Mouse (Mus musculus): ENCODE measurements around the gene Tgfb3. TPM values are rescaled to one million over a fixed set of nuclear protein-coding genes. Genes with fewer than 3 reads are reported as not detected.
A peak's percentile ranks its signal among the peaks of the same experiment; 100 is the strongest.

Gene Tgfb3
- 1.3 and 1.7 TPM in 2 replicates for total RNA-seq (2012; rRNA removed)

DNA sequence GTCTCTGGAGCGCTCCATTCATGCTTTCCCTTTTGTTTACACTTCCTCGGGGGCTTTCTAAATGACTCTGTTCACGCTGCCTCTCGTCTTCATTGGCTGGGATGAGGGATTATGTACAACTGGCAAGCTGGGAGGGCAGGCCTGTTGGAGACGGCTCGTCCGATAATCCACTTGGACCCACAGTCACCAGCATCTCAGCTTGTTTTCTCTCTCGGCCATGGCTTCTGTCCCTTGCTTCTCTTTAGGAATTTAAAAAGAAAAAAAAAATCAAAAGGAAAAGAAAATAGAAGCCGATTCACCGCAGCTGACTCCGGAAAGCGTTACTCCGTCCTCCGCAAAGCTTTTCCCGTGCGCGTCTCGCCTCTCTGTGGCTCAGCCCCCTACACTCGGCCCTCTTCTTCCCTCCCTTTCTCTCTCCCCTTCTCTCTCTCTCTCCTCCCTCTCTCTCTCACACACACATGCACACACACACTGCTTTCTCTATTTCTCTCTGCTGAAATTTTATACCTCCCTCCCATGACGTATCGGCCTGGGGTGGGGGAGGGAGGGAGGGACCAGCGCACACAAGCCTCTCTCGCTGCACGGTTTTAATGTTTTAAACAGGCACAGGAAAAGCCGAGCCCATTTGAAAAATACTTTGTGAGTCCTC, at the start of gene Tgfb3:
Tgfb3 (minus strand) TSS at position 489 of the 649 bp plus-strand sequence.
- Histone ChIP-seq H3K27ac (ENCODE audit: insufficient read depth, low read depth, low read length, poor library complexity, severe bottlenecking) (no peak within 1 kb of the TSS), H3K9ac (ENCODE audit: insufficient read depth, low read depth, low read length, poor library complexity, severe bottlenecking) (peak within 1 kb of the TSS; percentile 72; the same call in 1 of the 2 replicates), H3K36me3 (ENCODE audit: control insufficient read depth, insufficient read depth, low read length, poor library complexity, severe bottlenecking) (no peaks in the 10 kb centered on the region), H3K9me3 (ENCODE audit: control insufficient read depth, insufficient read depth, low read depth, low read length) (no peaks in the 10 kb centered on the region), H3K4me1 (ENCODE audit: control insufficient read depth in 2 of 2, insufficient read depth in 2 of 2, low read length in 2 of 2, poor library complexity in 1 of 2) (peaks cover 0 to 2% of the 10 kb centered on the region in 2 experiments; a peak in 1 of 4 replicates), H3K4me3 (ENCODE audit: insufficient read depth in 1 of 2, low read depth in 1 of 2, low read length in 2 of 2, poor library complexity in 1 of 2, severe bottlenecking in 1 of 2) (peak within 1 kb of the TSS; percentile 65 to 83)
- in situ Hi-C loops (cut with MboI; ENCODE audit: low sequenced_read_pairs in 2 of 2, unreplicated experiment in 2 of 2): no loop called here
- DNase-seq (ENCODE audit: low read depth, low spot score): no peak
- no peak for TF ChIP-seq HCFC1 (IDR thresholded peaks at IDR 0.05; ENCODE audit: borderline replicate concordance, insufficient read depth, low read length)

- H3K36me3 ChIP-seq (ENCODE audit: control insufficient read depth, insufficient read depth, low read length, poor library complexity, severe bottlenecking): no peaks in the 10 kb centered on the region
- in situ Hi-C loops (cut with MboI; ENCODE audit: low sequenced_read_pairs in 2 of 2, unreplicated experiment in 2 of 2): loop anchor here in 1 of 2 experiments (25.0 kb wide), 1 partner anchor 484 kb away; no protein-coding TSS in a partner anchor
- no peak overlapping the region for H3K27ac ChIP-seq (ENCODE audit: insufficient read depth, low read depth, low read length, poor library complexity, severe bottlenecking)
- no peaks in the 10 kb centered on the region for H3K9me3 ChIP-seq (ENCODE audit: control insufficient read depth, insufficient read depth, low read depth, low read length)
- H3K4me1 ChIP-seq (ENCODE audit: control insufficient read depth in 2 of 2, insufficient read depth in 2 of 2, low read length in 2 of 2, poor library complexity in 1 of 2): peaks cover 0 to 4% of the 10 kb centered on the region in 2 experiments; a peak in 1 of 4 replicates
- no peak for TF ChIP-seq ZNF384 (IDR thresholded peaks at IDR 0.05; ENCODE audit: low read depth, low read length)
- TF ChIP-seq CHD2 (IDR thresholded peaks at IDR 0.05; ENCODE audit: low read depth, low read length): no peak
- TF ChIP-seq MAFK (IDR thresholded peaks at IDR 0.05; ENCODE audit: insufficient read depth, low read depth, low read length): no peak
- no peak for TF ChIP-seq HCFC1 (IDR thresholded peaks at IDR 0.05; ENCODE audit: borderline replicate concordance, insufficient read depth, low read length)
- TF ChIP-seq ZC3H11A (IDR thresholded peaks at IDR 0.05; ENCODE audit: borderline replicate concordance, low read depth, low read length): no peak
- no peak overlapping the region for H3K4me3 ChIP-seq (ENCODE audit: insufficient read depth in 1 of 2, low read depth in 1 of 2, low read length in 2 of 2, poor library complexity in 1 of 2, severe bottlenecking in 1 of 2)
- H3K9ac ChIP-seq (ENCODE audit: insufficient read depth, low read depth, low read length, poor library complexity, severe bottlenecking): no peak overlapping the region
- no peak for DNase-seq (ENCODE audit: low read depth, low spot score)
Measured at GRCm38 (mm10) chr12:86128122-86128521, 49.3 kb upstream of the Tgfb3 start.

DNA sequence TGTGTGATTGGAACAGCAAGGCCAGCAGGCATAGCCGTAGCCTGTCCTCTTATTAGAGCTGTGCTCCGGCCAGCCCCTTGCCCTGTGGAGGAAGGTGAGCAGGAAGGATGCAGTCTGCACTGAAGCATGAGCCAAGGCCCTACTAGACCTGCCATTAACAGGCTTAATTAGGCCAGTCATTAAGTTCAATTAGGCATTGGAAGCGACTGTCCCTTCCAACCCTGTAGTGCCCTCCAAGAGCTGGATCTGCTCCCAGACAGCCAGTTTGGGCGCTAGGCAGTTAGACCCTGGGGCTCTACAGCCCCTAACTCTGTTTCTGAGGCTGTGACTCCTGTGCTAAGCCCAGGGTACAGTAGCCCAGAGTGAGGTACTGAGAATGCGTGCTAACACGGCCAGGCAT, 45.2 kb upstream of the Tgfb3 start:
- H3K4me3 ChIP-seq (ENCODE audit: insufficient read depth in 1 of 2, low read depth in 1 of 2, low read length in 2 of 2, poor library complexity in 1 of 2, severe bottlenecking in 1 of 2): no peak overlapping the region
- no peaks in the 10 kb centered on the region for H3K4me1 ChIP-seq (ENCODE audit: control insufficient read depth in 2 of 2, insufficient read depth in 2 of 2, low read length in 2 of 2, poor library complexity in 1 of 2)
- TF ChIP-seq HCFC1 (IDR thresholded peaks at IDR 0.05; ENCODE audit: borderline replicate concordance, insufficient read depth, low read length) (no peak), ZC3H11A (IDR thresholded peaks at IDR 0.05; ENCODE audit: borderline replicate concordance, low read depth, low read length) (no peak), MAFK (IDR thresholded peaks at IDR 0.05; ENCODE audit: insufficient read depth, low read depth, low read length) (no peak), CHD2 (IDR thresholded peaks at IDR 0.05; ENCODE audit: low read depth, low read length) (no peak)
- H3K9ac ChIP-seq (ENCODE audit: insufficient read depth, low read depth, low read length, poor library complexity, severe bottlenecking): no peak overlapping the region
- no peaks in the 10 kb centered on the region for H3K36me3 ChIP-seq (ENCODE audit: control insufficient read depth, insufficient read depth, low read length, poor library complexity, severe bottlenecking)
- no peak for DNase-seq (ENCODE audit: low read depth, low spot score)
- in situ Hi-C loops (cut with MboI; ENCODE audit: low sequenced_read_pairs in 2 of 2, unreplicated experiment in 2 of 2): no loop called here
- H3K9me3 ChIP-seq (ENCODE audit: control insufficient read depth, insufficient read depth, low read depth, low read length): no peaks in the 10 kb centered on the region
- no peak overlapping the region for H3K27ac ChIP-seq (ENCODE audit: insufficient read depth, low read depth, low read length, poor library complexity, severe bottlenecking)

DNA sequence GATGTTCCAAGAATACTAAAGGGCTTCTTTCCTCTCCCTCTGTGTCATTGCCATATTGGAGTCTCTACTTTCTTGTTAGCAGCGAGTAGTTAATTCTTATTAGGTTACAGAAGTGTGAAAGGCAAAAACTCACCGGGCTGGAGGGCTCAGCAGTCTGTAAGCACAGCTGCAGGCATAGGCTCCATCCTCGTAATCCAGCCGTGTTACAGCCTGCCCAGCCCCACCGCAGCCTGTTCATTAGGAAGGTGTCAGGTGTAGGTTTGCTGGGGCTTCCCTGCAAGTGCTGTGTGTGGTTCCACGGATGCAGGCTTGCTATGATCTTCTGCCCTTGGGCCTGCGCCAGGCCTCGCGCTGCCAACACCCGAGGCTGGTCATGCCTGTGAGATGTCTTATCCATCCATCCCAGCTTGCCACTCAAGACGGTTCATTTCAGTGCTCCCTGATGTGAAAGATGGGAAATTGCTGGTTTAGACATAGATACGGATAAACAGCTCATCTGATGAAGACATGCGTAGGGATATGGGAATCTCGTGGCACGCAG, 37.5 kb upstream of the Tgfb3 start:
- Histone ChIP-seq H3K9me3 (ENCODE audit: control insufficient read depth, insufficient read depth, low read depth, low read length) (no peaks in the 10 kb centered on the region), H3K9ac (ENCODE audit: insufficient read depth, low read depth, low read length, poor library complexity, severe bottlenecking) (no peak overlapping the region), H3K27ac (ENCODE audit: insufficient read depth, low read depth, low read length, poor library complexity, severe bottlenecking) (no peak overlapping the region), H3K4me1 (ENCODE audit: control insufficient read depth in 2 of 2, insufficient read depth in 2 of 2, low read length in 2 of 2, poor library complexity in 1 of 2) (no peaks in the 10 kb centered on the region), H3K36me3 (ENCODE audit: control insufficient read depth, insufficient read depth, low read length, poor library complexity, severe bottlenecking) (peaks cover 4% of the 10 kb centered on the region; the same call in 1 of the 2 replicates), H3K4me3 (ENCODE audit: insufficient read depth in 1 of 2, low read depth in 1 of 2, low read length in 2 of 2, poor library complexity in 1 of 2, severe bottlenecking in 1 of 2) (no peak overlapping the region)
- TF ChIP-seq CHD2 (IDR thresholded peaks at IDR 0.05; ENCODE audit: low read depth, low read length) (no peak), ZNF384 (IDR thresholded peaks at IDR 0.05; ENCODE audit: low read depth, low read length) (no peak), ZC3H11A (IDR thresholded peaks at IDR 0.05; ENCODE audit: borderline replicate concordance, low read depth, low read length) (no peak), MAFK (IDR thresholded peaks at IDR 0.05; ENCODE audit: insufficient read depth, low read depth, low read length) (no peak), HCFC1 (IDR thresholded peaks at IDR 0.05; ENCODE audit: borderline replicate concordance, insufficient read depth, low read length) (no peak)
- DNase-seq (ENCODE audit: low read depth, low spot score): no peak
- in situ Hi-C loops (cut with MboI; ENCODE audit: low sequenced_read_pairs in 2 of 2, unreplicated experiment in 2 of 2): no loop called here
